Mouse (Mus musculus) thymus, postnatal 36 days (tissue): ENCODE measurements around the gene Ppef2.
A peak's percentile ranks its signal among the peaks of the same experiment; 100 is the strongest.

ENCODE experiments used
- DNase-seq, 2 experiments: peaks; one replicate each; pipeline ENCODE4 v3.0.0; 2022; ENCODE audit warnings: mixed read lengths in 2 of 2

The Ppef2 gene

DNA sequence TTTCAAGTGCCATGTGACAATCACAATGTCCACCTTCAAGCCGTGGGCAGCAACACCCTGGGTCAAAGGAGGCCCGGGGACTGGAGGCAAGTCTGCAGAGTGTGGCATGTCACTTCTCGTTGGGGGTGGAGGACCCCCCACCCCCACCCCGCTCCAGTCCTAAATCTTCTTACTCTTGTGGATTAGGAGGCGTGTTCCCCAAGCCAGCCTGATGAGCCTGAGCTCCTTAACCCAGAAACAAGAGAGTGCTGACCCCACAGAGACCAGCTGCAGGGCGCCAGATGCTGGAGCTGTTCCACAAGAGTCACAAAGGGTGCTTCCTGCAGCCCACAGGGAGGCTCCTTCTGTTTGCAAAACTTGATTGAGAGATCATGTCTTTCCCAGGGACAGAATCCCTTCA is at the start of gene Ppef2:
TSS of gene Ppef2 (minus strand) at position 61 of the 400 bp plus-strand sequence.
- DNase-seq: no peak

DNA sequence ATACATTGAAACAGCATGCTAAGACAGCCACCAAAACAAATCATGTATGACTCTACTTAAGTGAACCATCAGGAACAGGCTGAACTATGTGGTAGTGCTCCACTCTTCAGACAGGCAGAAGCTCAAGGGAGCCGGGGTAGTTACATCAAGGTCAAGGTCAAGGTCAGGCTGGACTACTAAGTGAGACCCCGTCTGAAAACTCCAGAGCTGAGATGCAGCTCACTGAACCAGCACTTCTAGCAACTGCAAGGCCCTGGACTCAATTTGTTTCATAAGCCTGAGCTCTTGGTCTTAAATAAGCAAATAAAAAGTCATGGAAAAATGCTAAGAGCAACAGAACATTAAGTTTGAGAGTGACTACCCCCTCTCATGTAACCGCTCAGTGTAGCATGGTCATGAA is 48.2 kb upstream of the Ppef2 start:
- DNase-seq: no peak

DNA sequence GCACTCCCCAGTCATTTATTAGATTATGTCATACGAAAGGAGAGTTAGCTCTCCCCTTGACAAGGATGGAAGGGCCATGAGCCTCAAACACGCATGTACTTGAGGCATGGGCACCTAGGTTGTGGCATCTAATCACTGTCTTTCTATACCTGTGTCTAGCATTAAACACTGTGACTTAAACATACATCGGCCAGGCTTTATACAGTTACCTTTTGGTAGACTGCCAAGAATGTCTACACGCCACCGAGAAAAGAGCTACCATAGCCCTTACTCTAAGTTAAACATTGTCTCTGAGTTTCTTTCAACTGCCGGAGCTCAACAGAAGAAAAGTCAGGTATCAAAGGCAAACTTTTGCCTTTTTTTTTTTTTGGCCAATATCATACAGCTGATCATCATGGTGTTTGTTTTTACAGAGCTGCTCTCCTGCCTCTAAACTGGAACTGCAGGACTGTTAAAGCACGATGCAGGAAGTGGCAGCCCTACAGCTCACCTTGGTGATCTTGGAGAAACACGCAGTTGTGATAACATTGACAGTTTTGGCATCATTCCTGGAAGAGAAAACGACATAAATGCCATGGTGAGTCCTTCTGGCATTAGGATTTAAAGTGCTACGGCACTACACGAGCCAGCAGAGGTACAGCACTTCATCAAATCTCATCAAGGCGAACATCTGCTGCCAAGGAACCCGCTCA is 46.2 kb upstream of the Ppef2 start:
- no peak for DNase-seq

DNA sequence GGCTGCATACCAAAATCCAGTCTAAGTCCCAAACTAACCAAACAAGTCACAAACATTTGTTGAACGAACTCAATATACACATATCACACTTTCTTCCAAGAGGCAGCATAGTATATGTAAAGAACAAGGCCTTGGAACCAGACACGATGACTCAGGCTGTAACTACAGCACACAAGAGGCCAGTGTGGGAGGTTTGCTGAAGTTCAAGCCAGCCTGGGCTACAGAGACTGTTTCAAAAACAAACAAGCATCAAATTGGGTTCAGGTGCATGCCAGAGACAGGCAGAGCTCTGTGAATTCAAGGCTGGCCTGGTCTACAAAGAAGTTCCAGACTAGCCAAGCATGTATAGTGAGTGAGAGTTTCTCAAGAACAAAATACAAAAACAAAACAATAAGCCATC is 38.4 kb upstream of the Ppef2 start:
- DNase-seq: no peak

DNA sequence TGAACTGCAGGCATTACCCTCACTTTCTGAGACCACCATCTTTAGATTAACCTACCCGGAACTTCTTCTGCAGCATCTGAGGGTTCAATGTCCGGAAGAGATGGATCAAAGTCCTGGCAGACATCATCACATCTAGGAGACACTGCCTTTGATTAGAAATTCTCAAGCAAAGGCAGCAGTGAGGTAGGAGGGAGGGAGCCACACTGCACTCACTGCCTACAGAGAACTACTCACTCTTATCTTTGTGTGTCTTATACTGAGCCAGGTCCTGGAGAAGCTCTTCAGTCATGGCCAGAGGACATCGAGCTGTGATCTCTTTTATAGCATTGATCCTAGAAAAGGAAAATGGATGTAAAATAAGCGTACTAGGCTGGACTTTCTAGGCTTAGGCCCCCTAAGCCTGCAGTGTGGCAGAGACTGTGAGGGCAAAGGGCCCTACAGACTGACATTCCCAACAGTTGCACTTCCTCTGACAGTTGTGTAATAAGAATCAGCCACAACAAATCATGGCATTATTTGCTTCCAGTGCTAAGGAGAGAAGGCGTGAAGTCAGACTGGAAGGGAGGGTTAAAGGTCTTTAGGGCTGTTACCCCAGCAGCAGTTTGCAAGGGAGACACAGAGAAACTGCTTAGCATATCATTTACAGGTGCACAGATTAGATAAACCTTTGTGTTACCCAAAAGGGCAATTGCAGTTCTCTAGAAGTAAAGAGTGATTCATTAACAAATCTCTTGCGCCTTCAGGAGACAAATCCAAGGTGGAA is 35.8 kb upstream of the Ppef2 start:
- no peak for DNase-seq

DNA sequence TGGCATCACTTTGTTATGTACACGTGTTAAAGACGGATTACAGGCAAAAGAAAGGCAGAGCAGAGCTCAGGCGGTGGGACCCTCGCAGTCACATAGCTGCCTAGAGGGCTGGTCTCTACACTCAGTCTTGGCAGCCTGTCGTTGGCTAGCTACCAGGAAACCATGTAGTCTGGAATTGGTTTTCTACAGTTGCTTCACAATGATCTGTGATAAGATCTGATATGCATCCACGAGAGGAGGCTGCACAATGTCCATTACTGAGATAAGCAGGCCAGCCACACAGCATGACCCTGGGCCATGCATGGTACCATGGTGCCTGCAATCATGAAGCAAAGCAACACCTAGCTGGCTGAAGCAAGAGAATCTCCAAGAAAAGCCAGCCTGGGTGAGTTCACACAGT is 31.8 kb upstream of the Ppef2 start:
- no peak for DNase-seq

DNA sequence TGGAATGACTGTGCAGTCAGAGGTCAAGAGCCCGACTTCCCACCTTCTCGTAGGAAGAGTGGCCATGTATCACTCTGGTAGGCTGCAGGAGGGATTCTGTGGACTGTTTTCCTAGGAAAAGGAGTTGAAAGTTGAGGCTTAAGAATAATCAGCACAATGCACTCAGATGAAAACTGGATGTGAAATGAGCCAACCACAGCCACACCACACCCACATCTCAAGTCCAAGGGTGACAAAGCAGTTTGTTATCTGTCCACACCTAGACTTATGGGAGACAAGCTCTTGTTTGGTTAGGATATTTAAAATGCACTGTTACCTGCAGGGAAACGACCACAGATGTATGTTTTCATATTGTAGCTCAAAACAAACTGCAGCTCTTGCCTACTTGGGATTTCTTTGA is 27.0 kb upstream of the Ppef2 start:
- no peak for DNase-seq

DNA sequence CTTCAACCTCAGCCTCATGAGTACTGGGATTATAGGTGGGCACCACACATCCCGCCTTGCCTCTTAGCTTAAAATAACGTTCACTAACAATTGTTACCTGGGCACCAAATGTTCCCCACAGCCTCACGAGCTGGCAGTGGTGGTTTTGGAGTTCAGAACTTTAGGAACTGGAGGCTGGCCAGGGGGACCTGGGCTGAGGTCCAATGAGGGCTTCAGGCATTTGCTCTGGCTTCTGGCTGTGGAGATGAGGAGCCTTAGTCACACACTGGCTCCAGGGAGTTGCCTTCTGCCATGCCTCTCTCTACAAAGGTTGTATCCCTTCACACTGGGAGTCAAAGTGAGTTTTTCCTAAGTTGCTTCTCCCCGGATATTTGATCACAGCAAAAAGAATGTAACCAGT is 26.5 kb upstream of the Ppef2 start:
- DNase-seq: no peak

DNA sequence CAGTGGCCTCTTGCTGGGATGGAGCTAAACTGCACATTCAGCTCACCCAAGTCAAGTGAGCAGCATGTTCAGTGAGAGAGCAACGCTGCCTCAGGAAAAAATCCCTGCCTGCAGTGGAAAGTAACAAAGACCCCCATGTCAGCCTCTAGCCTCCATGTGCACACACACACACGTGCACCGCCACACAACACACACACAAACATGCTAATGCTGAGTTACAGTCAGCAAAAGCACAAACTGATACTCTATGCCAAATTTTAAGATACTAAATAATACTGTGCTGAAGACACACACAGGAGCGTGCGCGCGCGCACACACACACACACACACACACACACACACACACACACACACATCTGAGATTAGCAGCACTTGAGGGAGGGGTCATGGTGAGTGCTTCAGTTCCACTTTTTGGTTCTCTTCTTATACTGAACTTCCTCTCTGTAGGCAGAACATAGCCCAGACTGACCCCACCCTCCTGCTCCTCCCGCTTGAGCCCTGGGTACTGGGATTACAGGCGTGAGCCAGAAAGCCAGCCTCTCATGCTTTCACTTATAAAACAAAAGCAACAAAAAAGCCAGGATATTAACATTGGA is 23.0 kb upstream of the Ppef2 start:
- peak in 1 of 2 experiments; percentile 9 for DNase-seq

DNA sequence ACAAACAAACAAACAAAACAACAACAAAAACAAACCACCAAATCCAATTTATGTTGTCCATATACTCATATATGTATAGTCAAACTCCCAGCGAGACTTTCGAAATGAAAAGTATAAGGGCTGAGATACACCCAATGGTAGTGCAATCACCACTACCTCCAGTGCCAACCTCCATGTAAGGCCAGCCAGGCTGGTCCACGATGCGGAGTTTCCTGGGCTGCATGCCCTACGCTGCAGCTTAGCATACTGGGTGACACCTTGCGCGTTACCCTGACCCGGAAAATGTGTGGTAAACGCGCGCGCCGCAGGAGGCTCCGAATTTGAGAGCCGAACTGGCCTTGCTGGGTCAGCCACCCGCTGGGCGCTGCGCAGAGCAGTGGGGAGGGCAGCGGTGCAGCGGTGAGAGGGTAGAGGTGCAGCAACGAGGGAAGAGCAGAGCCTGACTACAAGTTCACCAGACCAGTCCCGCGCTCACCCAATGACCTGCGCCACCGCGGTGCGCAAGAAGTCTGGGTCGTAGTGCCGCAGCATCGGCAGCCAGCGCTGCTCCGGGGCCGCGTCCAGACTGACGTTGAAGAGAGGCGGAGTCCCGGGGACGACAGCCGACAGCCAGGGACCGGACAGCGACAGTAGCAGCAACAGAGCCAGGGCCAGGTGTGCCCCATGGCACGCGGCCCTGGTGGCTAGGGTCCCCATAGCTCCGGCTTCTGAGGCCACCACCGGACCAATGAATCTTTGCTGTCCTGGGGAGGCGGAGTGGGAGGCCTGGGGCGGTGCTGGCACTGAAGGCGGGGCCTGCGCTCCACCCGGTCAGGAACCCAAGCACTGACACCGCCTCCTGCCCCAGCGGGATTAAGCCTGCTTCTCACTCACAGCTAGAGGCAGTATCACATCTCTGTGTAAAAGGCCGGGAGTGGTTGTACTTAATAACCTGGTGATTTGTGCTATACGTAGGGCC is 21.6 kb upstream of the Ppef2 start, which contains the start of gene Naaa:
TSS of gene Naaa (minus strand) at position 734 of the 958 bp plus-strand sequence.
- peak; percentile 78 to 79 for DNase-seq

DNA sequence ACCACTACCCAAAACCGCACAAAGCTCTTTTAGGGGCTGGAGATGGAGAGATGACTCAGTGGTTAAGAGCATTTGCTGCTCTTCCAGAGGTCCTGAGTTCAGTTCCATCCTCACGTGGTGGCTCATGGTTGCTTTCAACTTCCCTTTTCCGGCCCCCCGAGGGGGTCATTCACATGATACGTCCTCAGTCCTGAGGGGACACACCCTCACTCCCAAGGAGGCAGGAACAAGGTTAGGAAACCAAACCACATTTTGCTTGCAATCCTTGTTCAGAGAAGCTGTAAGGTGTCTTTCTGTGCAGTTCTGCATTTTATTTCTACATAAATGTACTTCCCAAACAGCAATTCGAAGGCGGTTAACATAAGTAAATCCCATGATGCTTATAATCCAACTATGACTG is 14.4 kb upstream of the Ppef2 start:
- no peak for DNase-seq

DNA sequence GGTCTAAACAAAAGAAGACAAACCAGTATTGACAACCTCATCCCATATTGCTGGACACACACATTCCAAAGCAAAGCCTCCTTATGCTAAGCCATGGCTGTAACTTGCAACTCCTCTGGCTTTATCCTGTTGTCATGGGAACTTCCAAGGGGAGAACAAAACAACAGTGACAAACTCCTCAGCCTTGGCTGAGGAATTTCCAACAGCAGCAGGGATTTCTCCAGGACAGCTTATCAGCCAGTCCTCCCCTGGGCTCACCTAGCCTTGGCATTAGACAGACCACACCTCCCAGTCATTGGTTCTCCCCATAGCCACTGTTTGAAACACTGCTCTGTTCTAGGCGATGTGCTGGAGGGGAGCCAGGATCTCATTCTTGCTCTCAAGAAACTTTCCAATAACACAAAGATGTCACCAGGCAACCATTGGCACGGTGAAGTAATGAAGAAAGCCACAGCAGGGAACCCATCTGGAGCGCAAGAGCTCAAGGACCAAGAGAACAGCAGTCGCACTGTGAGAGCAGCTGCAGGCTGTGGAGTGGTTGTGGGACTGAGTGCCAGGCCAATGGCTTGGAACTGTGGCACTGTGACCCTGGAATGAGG is 7.8 kb upstream of the Ppef2 start:
- no peak for DNase-seq

DNA sequence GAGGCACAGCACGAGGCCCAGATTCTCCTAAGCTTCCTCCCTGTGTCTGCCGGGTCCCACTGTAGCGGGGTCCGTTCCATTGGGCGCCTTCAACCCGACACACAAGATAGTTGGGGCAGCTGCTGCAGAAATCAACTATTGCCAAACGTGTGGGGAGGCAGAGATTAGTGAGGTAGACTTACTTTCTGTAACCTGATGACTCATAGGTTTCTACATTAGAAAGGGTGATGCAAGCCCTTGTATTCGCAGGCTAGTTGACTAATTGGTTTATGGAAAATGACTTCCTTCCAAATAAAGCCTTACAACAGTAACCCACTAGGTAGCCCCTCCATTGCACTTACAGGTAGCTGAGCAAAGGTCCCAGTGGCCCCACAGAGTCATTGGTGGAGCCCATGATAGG is 6.6 kb upstream of the Ppef2 start:
- no peak for DNase-seq

DNA sequence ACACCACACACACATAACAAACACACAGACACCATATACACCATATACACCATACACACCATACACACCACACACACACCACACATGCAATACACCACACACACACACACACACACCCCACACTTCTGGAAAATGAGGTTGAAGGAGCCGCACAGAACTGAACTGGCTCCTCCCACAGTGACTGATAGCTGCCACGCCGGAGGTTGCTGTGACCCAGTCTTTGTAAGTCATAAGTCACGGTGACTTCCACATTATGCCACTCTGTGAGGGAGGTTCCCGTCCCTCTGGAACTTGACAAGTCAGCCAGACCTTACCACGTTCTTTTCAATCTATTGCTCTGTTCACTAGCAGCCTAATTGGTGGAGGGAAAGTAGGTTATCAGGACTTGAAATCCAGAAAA is 1.6 kb downstream of the Ppef2 start:
- no peak for DNase-seq

DNA sequence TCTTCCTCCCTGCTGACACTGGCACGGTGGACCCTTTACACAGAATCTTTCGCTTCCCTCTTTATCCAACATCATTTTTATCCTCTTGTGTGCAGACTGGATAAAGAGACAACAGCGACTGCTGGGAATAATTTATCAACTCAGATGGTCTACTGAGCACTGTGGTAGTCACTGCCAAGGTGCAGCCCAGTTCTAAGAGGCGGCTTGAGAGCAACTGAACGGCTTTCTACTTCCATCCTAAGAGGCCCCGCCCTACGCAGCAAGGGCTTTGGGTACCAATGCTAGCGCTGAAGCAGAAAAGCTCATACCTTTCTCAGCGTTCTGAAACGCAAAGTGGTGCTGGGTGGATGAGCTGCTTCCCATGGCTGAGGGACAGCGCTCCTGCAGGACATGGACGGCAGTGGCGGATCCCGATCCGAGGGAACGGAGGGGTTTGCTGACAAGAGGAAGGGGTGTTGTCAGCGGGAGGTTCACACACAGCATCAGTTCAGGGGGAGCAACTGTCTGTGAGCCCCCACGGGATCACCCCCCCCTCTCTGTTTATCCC is 3.2 kb downstream of the Ppef2 start:
- no peak for DNase-seq

DNA sequence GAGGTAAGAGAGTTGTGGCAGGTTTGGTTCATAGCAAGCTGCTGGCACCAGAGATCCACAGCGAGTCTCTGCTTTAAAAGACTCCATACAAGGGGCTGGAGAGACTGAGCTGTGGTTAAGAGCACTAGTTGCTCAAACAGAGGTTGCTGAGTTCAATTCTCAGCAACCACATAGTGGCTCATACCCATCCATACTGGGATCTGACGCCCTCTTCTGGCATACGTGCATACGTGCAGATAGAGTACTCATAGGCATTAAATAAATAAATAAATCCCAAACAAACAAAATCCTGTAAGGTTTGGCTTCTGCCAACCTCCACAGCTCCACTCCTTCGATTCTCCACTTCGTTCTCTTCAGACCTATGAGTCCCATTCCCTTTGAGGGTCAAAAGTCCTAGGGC is 4.0 kb downstream of the Ppef2 start:
- no peak for DNase-seq

DNA sequence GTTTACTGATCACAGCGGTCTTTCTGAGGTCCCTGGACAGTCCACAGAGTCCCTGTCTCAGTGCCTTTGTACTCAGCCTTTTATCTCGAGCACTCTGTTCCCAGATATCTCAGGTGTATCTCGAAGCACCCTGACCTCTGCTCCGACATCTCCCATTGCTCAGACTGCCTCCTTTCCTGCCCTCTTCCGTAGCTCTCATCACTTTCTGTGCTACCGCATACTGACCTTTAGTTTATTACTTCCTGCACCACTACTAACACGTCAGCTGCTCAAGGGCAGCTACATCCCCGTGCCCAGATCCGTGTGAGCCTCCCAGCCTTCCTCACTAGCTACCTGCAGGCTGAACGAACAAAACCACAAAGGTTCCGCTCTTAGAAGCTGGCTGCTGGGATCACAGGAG is 7.5 kb downstream of the Ppef2 start:
- no peak for DNase-seq

DNA sequence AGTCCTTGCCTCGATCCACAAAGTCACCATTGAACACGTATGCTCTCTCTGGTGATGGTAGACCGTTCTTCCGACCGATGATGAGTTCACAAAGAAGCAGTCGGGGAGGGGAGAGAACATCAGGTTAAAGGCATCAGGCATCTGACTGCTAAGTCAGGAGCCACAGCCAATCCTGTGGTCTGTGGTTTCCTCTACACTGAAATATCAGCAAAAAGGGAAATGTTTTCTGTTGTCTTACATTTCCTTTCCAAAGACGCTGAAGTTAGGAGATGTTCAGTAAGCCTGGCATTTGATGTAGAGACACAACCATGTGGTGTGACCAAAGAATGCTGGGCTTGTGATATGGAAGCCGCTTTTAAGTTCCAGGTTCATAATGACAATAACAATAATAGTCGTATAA is 10.6 kb downstream of the Ppef2 start:
- peak; percentile 41 to 56 for DNase-seq

DNA sequence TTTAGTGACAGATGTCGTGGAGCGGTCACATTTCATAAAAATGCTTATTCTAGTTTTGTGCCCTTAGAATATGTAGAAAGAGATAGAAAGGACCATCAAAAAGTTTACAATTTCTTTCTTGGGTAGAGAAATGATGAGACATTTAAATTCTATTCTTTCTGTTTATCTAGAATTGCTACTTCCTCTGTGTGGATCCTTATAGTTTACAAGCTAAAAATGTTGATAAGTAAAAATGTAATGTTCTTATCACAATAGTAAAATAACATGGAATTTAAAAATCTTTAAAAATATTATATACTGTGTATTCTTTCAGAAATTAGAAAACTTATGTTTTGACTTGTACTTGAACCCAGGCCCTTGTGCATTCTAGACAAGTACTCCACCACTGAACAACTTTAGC is 11.2 kb downstream of the Ppef2 start:
- DNase-seq: no peak

DNA sequence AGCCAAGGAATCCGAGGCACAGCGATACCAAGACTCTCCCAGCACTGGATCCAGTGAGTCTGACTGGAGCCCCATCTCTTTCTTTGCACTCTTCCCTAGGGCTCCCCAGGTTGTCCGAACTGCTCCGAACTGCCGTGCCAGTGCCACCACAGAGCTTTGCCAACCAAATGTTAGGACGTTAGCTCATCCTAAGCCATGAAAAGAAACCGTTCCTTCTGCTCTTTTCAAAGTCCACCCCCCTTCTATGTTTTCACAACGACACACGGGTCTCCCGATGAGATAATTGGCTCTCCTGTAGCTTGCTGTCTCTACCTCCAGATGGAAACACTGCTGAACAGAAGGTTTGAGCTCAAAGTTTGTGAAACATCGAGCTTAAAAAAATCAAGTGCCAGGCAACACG is 15.3 kb downstream of the Ppef2 start:
- no peak for DNase-seq

DNA sequence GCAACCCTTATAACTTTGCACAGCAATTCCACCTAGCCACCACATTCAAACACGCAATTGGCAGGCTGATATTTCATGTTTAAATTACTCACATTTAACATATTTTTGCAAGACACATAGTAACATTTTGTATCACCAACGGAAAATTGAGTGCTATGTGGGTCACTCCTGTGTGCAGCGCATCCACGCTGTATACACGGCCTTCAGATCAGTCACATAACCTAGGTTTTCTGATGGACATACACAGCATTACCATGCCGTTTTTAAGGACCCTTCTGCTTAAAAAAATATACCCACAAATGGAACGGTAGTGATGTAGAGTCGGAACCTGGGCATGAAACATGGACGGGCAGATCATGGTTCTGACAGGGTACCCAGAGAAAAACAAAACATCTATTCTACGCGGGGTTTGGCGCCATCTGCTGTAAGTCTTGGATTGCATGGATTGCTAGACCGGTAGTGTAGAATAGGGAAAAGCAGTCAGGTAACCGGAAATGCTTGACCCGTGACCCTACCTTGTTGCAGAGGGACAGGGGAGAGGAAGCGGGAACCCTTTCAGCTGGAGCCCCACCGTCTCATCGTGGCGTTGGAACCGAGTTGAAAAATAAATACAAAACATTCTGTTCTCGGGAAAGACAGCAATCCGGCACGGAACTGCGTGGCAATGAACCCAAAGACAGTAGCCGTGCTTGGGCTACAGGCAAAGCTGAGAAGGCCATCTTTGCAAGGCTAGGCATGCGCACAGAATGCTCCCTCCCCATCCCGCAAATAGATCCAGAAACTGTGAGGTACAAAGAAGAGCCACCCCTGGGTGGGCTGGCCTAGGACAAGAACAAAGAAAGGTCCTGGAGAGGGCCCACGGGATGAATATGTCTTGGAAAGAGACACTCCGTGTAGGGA is 16.5 kb downstream of the Ppef2 start:
- DNase-seq: peak; percentile 55 to 62
